Mouse (Mus musculus) testis, postnatal 10 days (tissue): Measurements from ENCODE around the gene Cd38.

Source experiments
- DNase-seq: peaks from one replicate; pipeline ENCODE4 v3.0.0; 2021; ENCODE audit warnings: low spot score

Gene Cd38

GRCm38 (mm10) chr5:43868253-43868652 is at the start of gene Cd38:
Cd38 (plus strand) TSS chr5:43868553.
- no peak for DNase-seq

- no peak for DNase-seq
These were observed 49.7 kb upstream of the Cd38 start, which contains the start of gene Bst1 for GRCm38 (mm10) chr5:43818695-43819094. Bst1 (plus strand) TSS chr5:43818885.

GRCm38 (mm10) chr5:43820785-43821184 is 47.6 kb upstream of the Cd38 start:
- DNase-seq, result no peak

- DNase-seq, result no peak
These were observed 46.8 kb upstream of the Cd38 start, which contains the start of gene Fbxl5 for GRCm38 (mm10) chr5:43821538-43821937. Fbxl5 (minus strand) TSS chr5:43821638.

GRCm38 (mm10) chr5:43822199-43822598 is 46.2 kb upstream of the Cd38 start:
- DNase-seq, result no peak

- no peak for DNase-seq
These were observed 45.5 kb upstream of the Cd38 start for GRCm38 (mm10) chr5:43822824-43823223.

- no peak for DNase-seq
These were observed 43.8 kb upstream of the Cd38 start for GRCm38 (mm10) chr5:43824580-43824979.

GRCm38 (mm10) chr5:43826883-43827282 is 41.5 kb upstream of the Cd38 start:
- DNase-seq, result no peak

- DNase-seq, result no peak
These were observed 41.0 kb upstream of the Cd38 start for GRCm38 (mm10) chr5:43827366-43827765.

- DNase-seq, result no peak
These were observed 31.8 kb upstream of the Cd38 start for GRCm38 (mm10) chr5:43836590-43836989.

- DNase-seq, result peak; percentile 58
These were observed 31.0 kb upstream of the Cd38 start for GRCm38 (mm10) chr5:43837372-43837771.

- DNase-seq, result peak; percentile 49
These were observed 27.0 kb upstream of the Cd38 start for GRCm38 (mm10) chr5:43841144-43842010.

GRCm38 (mm10) chr5:43842011-43842285 is 26.4 kb upstream of the Cd38 start:
- no peak for DNase-seq

- no peak for DNase-seq
These were observed 25.7 kb upstream of the Cd38 start for GRCm38 (mm10) chr5:43842576-43843155.

- DNase-seq, result no peak
These were observed 23.3 kb upstream of the Cd38 start for GRCm38 (mm10) chr5:43845083-43845482.

GRCm38 (mm10) chr5:43845646-43846045 is 22.7 kb upstream of the Cd38 start:
- no peak for DNase-seq

- DNase-seq, result no peak
These were observed 22.1 kb upstream of the Cd38 start for GRCm38 (mm10) chr5:43846227-43846626.

- DNase-seq, result no peak
These were observed 20.8 kb upstream of the Cd38 start for GRCm38 (mm10) chr5:43847555-43847954.

- DNase-seq, result no peak
These were observed 20.1 kb upstream of the Cd38 start for GRCm38 (mm10) chr5:43848275-43848674.

- DNase-seq, result no peak
These were observed 15.1 kb upstream of the Cd38 start for GRCm38 (mm10) chr5:43853096-43853867.

GRCm38 (mm10) chr5:43853868-43854488 is 14.4 kb upstream of the Cd38 start:
- no peak for DNase-seq

- DNase-seq, result no peak
These were observed 12.6 kb upstream of the Cd38 start for GRCm38 (mm10) chr5:43855769-43856168.
